Mouse (Mus musculus) lung, postnatal 10 days (tissue): ENCODE results near the gene Hist1h3g.
A peak's percentile ranks its signal among the peaks of the same experiment; 100 is the strongest.

Experiments used
- DNase-seq: peaks from one replicate; pipeline ENCODE4 v3.0.0; 2021

Gene Hist1h3g

DNA sequence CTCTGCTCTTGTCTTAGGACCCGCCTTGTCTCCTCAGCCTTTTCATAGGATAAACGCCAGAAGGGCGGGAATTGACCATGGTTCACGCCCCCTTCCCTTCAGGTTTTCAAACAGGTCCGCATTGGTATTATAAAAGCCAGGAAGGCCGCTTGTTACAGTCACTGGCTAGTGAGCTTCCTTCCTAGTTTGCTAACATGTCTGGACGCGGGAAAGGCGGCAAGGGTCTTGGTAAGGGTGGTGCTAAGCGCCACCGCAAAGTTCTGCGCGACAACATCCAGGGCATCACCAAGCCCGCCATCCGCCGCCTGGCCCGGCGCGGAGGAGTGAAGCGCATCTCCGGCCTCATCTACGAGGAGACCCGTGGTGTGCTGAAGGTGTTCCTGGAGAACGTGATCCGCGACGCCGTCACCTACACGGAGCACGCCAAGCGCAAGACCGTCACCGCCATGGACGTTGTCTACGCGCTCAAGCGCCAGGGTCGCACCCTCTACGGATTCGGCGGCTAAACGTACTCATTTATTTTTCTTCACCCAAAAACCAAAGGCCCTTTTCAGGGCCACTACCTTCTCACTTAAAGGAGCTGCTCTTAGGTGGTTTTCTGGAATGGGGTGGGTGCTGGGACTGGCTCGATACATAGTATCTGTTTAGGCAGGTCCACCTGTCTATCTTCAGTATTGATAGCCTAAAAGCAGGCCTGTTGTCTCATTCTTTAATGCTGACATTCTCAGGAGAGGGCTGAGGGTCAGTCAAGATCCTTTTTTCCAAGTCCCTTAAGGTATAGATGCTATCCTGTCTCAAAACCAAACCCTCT, 46.4 kb downstream of the Hist1h3g start, which contains the start of gene Hist1h4d:
TSS of gene Hist1h4d (plus strand) at position 191 of the 811 bp plus-strand sequence.
- peak; percentile 99 for DNase-seq

DNA sequence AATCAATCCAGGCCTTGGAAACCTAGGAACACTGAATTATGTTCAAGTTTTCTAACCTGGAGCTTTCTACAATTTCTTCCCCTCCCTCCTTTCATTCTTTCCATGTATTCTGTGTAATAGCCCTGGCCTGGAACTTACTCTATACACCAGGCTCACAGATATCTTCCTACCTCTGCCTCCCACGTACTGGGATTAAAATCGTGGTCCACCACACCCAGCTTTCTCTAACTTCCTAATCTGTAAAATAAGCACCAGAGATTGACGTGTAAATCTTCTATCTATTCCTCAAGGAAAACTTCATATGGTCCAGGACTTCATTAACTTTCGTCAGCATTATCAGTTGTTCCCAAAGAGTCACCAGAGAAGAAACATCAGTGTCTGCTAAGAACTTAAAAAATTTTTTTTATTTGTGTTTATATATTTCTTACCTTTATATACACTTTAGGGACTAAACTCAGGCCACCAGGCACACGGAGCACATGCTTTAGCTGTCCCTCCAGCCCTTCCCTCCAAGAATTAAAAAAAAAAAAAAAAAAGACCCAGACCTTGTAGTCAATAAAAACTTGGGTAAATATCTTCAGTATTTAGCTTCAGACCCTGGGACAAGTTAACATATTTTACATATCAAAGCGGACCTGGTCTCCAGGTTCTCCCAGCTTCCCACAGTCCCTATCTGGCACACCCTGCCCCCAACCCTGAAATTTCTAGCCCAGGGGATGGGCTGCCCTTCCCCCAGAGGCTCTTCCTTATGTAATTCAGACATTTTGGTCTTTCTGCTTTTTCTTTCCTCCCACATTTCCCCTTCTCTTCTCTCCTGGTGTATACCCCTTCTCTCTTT, 47.2 kb downstream of the Hist1h3g start:
- DNase-seq, result no peak

DNA sequence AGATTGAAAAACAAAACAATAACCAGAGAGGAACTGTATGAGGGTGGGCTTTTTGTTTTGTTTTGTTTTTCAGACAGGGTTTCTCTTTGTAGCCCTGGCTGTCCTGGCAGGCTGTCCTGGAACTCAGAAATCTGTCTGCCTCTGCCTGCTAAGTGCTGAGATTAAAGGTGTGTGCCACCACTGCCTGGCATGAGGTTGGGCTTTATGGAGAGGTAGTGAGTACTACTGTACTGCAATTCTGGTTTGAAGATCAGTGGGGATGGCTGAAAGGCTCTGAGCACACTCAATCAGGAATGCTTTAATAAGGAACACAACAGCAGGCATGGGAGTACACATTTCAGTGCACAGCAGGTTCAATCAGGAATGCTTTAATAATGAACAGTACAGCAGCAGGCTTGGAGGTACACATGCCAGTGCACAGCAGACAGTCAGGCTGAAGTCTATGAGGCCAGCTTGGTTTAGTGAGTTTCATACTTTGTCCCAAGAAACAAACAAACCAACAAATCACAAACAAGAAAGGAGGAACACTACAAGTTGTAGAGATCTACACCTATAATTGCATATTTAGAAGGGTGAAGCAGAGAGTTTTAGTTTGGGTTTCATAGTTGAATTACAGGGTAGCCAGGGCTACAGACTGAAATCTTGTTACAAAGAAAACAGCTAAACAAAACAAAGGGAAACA, 48.3 kb downstream of the Hist1h3g start:
- no peak for DNase-seq

DNA sequence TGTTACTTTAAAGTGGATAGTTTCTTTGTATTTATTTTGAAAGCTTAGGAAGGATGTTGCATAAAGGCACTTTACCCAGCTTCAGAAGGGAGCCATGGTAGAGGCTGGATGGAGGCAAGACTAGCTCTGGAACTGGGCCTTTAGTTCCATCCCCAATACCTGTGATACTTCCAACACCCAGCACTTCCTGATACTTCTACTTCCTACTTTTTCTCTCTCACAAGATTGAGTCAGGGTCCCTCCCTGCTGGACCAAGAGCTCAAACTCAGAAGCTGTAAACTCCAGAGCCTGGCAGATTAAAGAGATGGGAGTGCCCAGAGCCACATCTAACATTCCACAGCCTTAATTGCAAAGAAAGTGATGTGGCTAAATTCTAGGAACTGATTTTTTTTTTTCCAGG, 49.1 kb downstream of the Hist1h3g start:
- no peak for DNase-seq

DNA sequence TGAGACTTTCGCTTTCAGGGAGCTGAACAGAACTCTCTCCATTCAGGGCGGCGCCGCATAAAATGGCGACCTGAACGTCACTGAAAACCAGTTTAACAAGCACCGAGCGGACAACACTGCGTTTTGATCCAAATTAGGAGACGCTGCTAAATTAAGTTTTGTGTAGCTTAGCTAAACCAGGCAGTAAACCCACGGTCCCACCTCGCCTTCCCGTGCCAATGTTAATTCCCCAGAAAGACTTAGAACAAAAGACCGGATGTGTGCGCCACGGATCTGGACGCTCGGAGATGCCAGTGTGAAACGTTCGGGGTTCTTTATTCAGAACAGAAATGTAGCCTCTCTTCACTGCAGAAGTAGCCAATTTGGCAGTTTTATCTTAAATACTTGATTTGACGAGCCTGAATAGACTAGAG, 49.8 kb downstream of the Hist1h3g start:
- DNase-seq, result peak; percentile 84
